Mouse (Mus musculus) kidney, adult 18-20 months (tissue): ENCODE data around the gene Prx.

Source experiments
- DNase-seq: peaks from one replicate; pipeline ENCODE4 v3.0.0; 2021

Prx gene

DNA sequence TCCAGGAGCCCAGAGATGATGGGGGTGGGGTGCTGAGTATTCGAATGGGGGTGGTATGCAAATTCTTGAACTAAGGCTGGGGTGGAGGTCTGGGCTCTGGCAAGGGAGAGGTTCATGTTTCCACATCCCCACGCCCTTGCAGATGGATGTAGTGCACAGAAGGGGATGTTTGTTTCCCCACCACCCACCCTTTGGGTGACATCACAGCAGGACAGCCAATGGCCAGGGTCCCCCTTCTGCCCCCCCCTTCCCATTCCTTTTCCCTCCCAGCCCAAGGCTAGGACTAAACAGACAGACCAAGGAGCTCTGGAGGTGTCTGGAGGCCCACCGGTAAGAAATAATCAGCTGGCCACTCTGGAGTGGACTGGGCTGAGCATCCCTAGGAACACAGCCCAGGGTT, at the start of gene Prx:
TSS of gene Prx (plus strand) at position 289 of the 400 bp plus-strand sequence.
- no peak for DNase-seq

DNA sequence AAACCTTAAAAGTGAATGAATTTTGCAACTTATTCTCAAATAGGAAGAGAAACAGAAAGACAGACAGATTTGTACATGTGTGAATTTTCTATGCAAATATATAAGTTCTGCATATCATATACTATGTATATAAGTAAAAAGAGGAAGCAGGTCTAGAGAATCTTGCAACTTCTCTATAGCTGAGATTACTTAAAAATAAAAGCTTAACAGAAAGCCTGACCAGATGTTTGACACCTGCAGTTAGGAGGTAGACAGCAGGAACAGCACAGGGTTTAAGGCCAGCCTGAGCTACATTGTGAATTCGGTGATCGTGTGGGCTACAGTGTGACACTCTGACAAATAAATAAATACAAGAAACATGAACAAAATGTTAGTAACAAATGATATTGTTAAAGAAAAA, 47.8 kb upstream of the Prx start:
- DNase-seq, result no peak

DNA sequence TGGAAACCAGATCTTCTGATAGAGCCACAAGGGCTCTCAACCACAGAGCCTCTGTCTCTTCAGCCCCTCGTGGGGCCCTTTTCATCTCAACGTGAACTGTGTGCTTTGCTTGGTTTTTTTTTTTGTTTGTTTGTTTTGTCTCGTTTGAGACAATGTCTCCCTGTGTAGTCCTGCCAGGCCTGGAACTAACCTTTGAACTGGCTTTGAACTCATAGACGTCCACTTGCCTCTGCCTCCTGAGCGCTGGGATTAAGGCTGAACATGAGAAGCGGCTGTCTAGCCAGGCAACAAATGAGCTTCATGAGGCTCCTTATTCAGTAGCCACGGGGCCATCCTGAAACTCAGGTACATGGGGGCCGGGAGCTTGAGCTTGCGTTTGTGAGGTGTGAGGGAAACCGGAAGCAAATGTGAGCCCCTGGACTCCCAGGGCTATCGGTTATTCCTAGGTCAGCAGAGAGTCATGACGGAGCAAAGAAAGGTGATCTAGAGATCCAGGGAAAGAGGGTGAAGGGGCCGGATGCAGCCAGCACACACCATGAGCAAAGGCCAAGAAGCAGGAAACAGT, 46.8 kb upstream of the Prx start:
- no peak for DNase-seq

DNA sequence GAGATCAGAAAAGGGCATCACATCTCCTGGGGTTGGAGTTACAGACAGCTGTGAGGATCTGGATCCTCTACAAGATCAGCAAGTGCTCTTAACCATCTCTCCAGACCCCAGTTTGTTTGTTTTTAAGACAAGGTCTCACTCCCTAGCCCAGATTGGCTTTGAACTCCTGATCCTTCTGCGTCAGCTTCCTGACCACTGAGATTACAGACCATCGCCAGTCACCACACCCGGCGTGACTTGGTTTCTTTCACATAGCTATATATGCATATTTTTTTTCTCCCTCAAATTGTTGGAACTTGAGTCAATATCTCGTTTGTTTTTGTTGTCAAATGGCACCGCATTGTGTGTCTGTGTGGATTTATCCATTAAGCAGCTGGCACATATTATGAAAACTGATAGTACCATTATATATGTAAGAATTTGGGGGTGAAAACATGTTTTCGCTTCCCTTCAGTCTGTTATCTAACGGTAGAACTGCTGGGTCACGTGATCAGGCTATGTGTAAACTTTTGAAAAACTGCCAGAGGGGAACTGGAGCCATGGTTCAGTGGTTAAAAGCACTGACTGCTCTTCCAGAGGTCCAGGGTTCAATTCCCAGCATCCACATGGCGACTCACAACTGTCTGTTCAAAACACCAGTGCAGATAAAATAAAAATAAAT, 44.5 kb upstream of the Prx start:
- no peak for DNase-seq

DNA sequence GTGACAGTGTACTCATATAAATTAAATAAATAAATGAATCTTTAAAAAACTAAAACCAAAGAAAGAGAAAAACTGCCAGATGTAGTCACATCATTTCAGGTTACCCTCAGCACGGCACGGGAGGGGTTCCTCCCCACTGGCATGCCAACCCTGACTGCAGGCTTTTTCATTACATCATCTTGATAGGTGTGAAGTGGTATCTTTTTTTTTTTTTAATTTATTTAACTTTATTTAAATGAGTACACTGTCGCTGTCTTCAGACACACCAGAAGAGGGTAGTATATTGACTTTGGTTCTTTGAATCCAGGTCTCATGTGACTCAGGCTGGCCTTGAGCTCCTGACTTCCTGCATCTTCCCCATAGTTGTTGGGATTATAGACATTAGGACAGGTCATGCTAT, 43.9 kb upstream of the Prx start:
- no peak for DNase-seq

DNA sequence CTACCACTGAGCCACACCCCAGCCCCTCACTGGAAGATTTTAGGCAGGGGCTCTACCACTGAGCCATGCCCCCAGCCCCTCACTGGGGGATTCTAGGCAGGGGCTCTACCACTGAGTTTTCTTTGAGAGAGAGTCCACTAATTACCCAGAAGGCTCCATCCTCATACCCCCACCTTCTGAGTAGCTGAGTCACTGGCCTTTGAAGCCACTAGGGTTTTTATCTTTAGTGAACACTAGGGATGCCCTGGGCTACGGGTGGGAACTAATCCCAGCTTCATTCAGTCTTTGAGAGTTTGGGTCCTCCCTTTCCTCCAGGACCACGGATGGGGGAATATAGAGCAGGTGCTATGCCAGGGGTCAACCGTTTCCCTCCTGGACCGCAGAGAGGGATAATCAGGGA, 40.5 kb upstream of the Prx start:
- DNase-seq, result no peak

DNA sequence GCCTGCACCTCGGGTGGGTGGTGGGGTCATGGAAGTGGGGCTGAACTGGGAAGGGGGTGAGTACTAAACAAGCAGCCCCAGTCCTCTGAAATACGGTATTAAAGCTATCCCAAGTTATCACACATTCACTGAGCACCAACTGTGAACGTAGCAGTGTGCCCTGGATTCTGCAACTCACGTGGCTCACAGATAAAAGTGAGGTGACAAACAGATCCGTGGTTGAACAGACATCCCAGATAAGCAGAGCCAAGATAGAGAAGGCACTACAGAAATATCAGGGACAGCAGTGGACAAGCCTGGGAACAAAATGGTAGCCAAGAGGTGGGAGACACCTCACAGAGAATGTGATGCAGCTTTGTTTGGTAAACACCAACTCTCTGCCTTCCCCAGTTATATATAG, 39.5 kb upstream of the Prx start:
- no peak for DNase-seq

DNA sequence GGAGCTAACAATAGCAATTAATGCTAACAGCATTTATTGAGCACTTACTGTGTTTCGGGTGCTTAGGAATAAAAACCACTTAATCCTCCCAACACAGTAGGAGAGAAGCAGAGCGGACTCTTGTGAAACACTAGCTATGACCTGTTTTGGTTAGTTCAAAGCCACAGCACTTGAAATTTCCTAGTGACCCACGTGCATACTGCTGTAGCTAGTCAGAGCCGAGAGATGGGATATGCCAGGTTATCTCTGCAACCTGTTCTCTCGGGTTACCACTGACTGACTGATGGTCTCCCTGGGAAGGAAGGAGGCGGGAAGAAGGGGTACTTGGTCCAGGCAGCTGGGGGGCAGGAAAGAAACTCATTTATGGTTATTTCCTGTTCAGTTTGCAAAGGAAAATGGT, 38.6 kb upstream of the Prx start:
- DNase-seq, result no peak

DNA sequence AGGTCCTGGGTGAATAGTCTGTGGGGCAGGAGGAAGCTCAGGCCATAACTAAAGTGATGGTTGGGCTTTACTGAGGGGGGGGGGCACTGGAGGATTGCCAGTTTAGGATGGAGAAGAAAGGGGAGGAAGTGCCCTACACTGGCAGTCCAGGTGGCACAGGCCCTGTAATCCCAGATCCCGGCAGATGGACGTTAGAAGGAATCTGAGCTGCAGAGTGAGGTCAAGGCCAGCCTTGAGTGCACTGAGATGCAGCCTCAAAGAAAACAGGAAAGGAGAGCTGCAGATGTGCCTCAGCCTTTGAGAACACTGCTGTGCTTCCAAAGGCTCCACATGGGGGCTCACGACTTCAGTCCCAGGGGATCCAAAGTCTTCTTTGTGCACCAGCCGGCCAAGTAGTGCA, 31.5 kb upstream of the Prx start:
- no peak for DNase-seq

DNA sequence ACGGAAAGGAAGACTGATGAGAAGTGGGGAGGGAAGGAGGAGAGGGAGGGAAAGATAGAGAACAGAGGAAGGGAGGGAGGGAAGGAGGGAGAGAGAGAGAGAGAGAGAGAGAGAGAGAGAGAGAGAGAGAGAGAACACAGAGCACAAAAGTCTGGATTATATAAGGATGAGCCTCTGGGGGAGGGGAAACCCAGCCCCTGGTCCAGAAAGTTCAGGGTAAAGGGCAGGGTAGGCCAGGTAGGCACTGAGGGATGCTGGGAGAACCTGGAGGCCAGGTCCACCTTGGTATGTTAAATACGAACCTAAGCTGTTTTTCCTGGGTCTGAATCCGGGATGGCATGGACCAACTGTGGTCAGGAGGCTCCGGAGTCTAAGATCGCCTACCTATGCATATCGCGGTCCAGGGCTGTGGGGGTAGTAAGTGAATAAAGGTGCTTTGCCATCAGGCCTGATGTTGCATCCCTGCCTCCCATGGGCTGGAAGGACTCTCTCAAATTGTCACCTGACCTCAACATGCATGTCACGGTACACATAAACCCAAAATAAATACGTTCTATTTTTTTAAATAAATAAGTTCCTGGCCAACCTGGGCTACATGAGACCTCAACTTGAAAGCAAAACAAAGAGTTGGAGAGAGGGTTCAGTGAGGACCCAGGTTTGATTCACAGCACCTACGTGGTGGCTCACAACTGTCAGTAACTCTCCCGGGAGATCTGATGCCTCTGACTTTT, 27.6 kb upstream of the Prx start:
- DNase-seq, result no peak

DNA sequence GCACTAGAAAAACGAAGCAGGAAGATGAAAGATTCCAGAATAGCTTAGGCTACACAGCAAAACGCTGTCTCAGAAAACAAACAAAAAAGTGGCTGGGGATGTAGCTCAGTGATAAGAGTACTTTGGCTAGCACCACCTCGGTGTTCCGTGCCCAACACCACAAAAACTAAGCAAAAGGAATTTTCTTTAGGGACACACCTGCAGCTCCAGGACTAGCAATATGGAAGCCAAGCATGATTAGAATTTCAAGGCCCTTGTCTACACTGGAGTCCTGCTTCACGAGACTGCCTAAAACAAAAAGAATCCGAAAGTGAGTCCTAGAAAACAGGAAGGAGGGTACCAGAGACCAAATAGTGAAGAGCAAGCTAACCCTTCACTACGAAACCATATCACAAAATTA, 26.5 kb upstream of the Prx start:
- no peak for DNase-seq

DNA sequence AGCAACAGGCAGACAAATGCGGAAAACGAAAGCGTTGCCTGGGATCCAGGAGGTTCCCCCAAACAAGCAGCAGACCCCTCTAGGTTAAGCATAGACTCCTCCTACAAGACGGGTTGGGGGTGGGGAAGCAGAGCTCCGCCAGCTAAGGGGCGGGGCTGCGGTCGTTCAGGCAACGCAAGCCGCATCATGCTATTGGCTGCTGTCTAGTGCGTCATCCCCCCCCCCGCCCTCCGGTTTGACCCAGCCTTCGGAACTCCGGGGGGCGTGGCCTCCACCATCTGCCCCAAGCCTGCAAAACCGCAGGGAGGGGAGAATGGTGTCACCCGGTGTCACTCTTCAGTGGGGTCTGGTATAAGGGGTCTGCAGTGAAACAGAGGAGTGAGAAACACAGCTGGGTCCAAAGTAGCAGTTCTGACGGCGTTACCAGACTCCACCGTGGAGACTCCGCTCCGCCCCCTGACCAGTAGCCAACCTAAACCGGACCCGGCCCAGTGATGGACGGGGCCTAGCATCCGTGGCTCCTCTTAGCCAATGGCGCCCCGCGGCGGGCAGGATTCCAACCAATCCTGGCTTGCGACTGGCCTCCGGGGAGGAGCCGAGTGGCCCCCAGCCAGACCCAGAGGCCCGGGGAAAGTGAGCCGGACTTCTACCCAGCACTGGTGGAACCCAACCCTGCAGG, 25.8 kb upstream of the Prx start, which contains the start of gene Sertad3:
TSS of gene Sertad3 (plus strand) at position 613 of the 679 bp plus-strand sequence.
- DNase-seq, result peak; percentile 100

DNA sequence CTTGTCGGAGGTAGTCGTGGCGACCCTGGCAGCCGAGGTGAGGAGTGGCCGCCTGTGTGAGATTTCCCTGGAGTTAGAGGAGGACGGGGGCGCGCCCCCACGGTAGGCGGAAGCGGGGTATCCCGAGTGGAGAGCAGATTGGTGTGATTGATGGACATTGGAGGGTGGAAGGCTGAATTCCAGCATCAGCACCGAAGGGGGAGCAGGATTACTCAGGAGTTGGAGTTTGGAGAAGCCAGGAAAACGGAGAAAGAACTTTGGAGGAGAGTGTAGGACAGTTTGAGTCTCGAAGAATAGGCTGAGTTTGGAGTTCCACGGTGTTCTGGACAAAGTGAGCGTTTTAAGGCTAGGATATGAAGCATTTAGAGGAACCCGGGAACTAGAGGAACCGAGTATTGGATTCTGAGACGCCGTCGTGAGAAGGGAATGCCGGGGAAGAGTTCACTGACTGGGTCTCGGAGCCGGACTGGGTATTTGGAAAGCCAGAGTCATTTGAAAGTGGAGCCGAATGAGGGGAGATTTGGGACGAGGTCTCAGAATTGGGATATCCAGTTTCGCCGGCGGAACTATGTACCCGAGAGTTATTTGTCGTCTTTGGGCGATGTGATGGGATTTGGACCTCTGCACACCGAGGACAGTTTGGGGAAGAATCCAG, 25.2 kb upstream of the Prx start:
- no peak for DNase-seq

DNA sequence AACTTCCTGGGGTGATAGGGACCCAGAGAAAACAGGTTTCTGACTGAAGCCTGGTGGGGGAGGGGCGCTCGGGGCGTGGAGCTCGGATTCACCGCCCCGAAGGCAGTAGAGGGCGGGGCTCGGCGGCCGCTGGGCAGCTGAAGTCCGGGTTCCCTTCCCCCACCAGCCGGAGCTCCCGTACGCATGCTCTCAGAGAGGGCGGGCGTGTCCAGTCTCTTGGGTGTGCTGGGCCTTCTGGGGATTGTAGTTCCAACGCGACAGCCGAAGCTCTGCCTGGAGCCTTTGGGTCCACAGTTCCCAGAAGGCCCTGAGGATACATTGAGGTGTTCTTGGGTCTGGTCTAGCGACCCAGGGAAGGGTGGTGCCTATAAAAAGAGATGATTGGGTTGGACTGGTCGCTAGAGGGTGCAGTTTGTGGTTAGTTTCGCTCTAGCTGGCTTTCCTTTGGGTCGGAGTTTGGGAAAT, 24.6 kb upstream of the Prx start:
- DNase-seq, result peak; percentile 98

DNA sequence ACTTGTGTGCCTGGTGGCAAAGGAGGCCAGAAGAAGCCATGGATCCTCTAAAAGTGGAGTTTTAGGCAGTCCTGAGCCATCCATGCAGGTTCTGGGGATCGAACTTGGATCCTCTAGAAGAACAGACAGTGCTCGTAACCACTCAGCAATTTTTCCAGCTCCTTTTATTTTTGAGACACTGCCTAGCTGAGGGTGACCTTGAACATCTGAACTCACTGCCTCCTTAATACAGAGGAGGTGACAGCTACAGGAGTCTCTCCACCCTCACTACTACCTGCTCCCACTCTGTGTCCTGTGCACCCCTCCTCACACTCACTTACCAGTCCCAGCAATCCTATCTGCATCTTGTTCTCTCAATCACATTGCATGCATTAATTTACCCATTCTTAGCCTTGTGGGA, 23.5 kb upstream of the Prx start:
- no peak for DNase-seq

DNA sequence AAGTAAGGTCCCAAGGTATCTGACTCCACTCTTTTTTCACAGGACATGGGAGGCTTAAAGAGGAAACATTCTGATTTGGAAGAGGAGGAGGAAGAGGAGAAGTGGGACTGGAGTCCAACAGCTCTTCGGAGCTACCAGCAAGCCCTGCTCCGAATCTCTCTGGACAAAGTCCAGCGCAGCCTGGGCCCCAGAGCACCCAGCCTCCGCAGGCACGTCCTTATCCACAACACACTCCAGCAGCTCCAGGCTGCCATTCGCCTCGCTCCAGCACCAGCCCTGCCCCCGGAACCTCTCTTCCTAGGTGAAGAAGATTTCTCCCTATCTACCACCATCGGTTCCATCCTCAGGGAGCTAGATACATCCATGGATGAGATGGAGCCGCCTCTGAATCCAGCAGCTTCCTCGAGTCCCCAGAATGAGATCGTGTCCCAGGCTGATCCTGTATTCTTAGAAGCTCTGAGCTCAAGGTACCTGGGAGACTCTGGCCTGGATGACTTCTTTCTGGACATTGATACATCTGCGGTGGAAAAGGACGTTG, 23.0 kb upstream of the Prx start:
- peak; percentile 54 for DNase-seq

DNA sequence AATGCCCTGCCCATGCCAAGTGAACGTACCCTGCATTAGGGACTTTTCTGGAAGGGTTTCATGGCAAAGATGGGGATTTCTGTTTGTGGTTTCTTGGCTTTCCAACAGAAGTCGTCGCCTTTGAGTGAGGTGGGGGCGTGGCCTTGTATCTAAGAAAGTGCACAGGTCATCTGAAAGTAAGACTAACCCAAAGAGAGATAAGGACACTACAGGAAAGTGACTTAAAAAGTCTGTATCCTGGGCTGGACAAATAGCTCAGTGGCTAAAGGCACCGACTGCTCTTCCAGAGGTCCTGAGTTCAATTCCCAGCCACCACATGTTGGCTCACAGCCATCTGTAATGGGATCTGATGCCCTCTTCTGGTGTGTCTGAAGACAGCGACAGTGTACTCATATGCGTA, 20.6 kb upstream of the Prx start:
- no peak for DNase-seq

DNA sequence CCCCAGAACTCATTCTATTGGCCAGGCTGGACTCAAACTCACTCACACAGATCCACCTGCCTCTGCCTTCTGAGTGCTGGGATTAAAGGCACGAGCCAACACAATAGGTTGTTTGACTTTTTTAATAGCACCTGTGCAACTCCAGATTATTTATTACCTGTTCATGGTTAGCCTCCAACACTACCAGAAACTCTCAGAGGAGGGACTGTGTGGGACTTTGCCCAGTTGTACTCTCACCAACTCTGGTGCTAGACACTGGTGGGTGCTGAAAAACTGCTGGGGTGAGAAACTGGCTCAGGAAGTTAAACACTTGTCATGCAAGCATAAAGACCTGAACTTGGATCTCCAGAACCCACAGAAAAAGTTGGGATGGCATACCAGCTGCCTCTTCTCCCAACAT, 19.4 kb upstream of the Prx start:
- peak; percentile 50 for DNase-seq

DNA sequence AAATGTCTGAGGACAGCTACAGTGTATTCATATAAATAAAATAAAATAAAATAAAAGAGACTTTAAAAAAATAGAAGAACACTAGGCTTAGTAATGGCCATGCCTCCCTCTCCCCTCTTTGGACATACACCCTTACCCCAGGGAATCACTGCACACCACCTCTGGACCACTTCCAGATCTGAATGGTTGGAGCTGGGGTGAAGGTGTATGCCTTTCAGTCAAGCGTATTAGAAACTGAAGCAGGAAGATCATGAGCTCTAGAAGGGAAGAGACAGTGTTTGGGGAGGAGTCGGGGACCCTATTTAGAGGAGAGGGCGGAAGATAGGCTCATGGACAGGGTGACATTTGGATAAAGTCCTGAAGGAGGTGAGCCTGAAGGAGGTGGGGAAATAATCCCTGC, 18.6 kb upstream of the Prx start:
- no peak for DNase-seq

DNA sequence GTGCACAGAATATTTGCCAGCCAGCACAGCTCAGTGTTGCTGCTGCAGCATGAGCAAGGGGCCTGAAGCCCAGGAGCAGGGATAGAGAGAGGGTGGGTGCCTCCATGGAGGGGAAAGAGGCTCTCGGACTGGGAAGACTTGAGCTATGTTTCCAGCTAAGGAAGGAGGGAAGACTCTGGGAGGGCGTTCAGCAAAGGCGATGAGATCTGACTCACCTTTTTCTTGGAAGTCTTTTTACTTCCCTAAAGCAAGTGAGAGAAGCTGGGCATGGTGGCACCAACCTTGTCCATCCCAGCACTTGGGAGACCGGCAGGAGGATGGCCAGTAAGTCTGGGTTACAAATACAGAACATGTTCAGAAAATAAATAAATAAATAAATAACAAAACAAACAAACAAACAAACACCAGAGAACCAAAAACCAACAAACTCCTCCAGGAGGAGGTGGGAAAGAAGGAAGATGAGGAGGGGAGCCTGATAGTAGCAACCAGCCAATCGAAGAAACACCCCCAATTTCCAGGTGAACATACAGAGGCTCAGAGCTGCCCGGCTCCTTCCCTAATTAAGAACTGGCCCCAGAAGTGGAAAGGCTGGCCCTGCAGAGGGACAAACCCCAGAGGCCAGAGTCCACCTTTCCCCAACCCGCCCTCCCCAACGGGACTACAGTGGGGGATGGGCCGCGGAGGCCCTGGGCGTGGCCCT, 18.0 kb upstream of the Prx start:
- peak; percentile 34 for DNase-seq

DNA sequence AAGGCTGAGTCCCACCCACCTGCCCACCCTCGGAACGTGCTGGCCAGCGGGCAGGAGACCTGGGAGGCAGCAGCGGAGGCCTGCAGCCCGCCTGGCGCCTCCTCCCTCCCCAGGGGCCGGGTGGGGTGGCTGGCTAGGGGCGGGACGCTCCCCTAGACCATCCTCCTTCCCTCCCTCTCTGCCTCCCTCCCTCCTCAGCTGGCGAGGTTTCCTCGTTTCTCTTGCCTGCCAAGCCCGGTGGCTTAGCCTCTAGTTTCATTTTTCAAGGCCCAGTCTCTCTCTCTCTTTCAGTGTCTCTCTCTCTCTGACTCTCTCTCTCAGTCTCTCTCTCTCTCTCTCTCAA, 17.5 kb upstream of the Prx start:
- DNase-seq, result peak; percentile 93

DNA sequence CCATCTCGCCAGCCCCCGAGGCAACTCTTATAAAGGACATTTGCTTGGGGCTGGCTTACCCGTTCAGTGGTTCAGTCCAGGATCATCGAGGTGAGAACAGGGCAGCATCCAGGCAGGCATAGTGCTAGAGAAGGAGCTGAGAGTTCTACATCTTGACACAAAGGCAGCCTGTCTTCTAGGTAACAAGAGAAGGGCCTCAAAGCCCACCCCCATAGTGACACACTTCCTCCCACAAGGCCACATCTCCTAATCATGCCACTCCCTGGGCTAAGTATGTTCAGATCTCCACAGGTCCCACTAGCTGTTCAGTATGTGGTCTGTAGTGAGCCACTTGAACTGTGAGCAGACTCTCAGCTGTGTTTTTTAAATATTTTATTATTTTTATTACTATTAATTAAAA, 15.3 kb upstream of the Prx start:
- no peak for DNase-seq
